Mouse (Mus musculus) ES-CJ7 (cell line): ENCODE data around the gene Camta1.

ENCODE experiments used
- DNase-seq: peaks from one replicate; pipeline ENCODE4 v3.0.0; 2011; ENCODE audit warnings: low read depth, low spot score

Gene Camta1

GRCm38 (mm10) chr4:151127636-151128548 lies 733.8 kb downstream of the Camta1 start:
- no peak for DNase-seq

GRCm38 (mm10) chr4:151118883-151119282 lies 742.8 kb downstream of the Camta1 start:
- DNase-seq = no peak

- no peak for DNase-seq
These were observed 747.1 kb downstream of the Camta1 start for GRCm38 (mm10) chr4:151114574-151114973.

- DNase-seq = peak; percentile 65
These were observed 750.5 kb downstream of the Camta1 start for GRCm38 (mm10) chr4:151111226-151111625.

- DNase-seq = no peak
These were observed 752.8 kb downstream of the Camta1 start for GRCm38 (mm10) chr4:151108834-151109241.

GRCm38 (mm10) chr4:151108028-151108771 lies 753.5 kb downstream of the Camta1 start:
- DNase-seq = peak; percentile 78

GRCm38 (mm10) chr4:151107131-151108001 lies 754.3 kb downstream of the Camta1 start:
- DNase-seq = peak; percentile 31

GRCm38 (mm10) chr4:151106468-151106867 lies 755.2 kb downstream of the Camta1 start:
- DNase-seq = no peak

GRCm38 (mm10) chr4:151105886-151106285 lies 755.8 kb downstream of the Camta1 start:
- no peak for DNase-seq

GRCm38 (mm10) chr4:151104147-151104546 lies 757.5 kb downstream of the Camta1 start:
- DNase-seq = no peak

GRCm38 (mm10) chr4:151103646-151104045 lies 758.0 kb downstream of the Camta1 start:
- DNase-seq = no peak

GRCm38 (mm10) chr4:151097104-151097438 lies 764.6 kb downstream of the Camta1 start:
- no peak for DNase-seq

- no peak for DNase-seq
These were observed 765.2 kb downstream of the Camta1 start for GRCm38 (mm10) chr4:151096334-151097103.

GRCm38 (mm10) chr4:151095207-151095606 lies 766.5 kb downstream of the Camta1 start:
- DNase-seq = peak; percentile 75

GRCm38 (mm10) chr4:151089270-151089669 lies 772.4 kb downstream of the Camta1 start, which contains the start of gene Gm13090:
Gene Gm13090 (plus strand): TSS chr4:151089570.
- DNase-seq = no peak

GRCm38 (mm10) chr4:151088819-151089218 lies 772.9 kb downstream of the Camta1 start:
- DNase-seq = no peak

- DNase-seq = no peak
These were observed 774.3 kb downstream of the Camta1 start for GRCm38 (mm10) chr4:151087358-151087757.

GRCm38 (mm10) chr4:151083027-151083426 lies 778.6 kb downstream of the Camta1 start:
- DNase-seq = no peak

GRCm38 (mm10) chr4:151081977-151082376 lies 779.7 kb downstream of the Camta1 start:
- DNase-seq = no peak

- DNase-seq = no peak
These were observed 780.3 kb downstream of the Camta1 start for GRCm38 (mm10) chr4:151081355-151081754.

GRCm38 (mm10) chr4:151074817-151075216 lies 786.9 kb downstream of the Camta1 start:
- DNase-seq = no peak
